Comparison of ENCODE assay signal across 16 mouse cellular contexts in genomic region chr3:122789544-122789943, GRCm38 (mm10).
"Had no signal": no experiment of that assay in that cellular context is flagged by ENCODE, and none has a peak within 500 bp of the region (broad histone marks: within the 10 kb centered on the region; RNA-seq: fewer than 3 reads in every experiment).

No protein-coding gene starts in this region.

- DNase-seq: retina, postnatal 1 day; right cerebral cortex, adult 18-20 months; right cerebral cortex, postnatal 14 days; right cerebral cortex, postnatal 25 days; right cerebral cortex, postnatal 4 days; spleen, adult 18-20 months; thymus, adult 18-20 months; thymus, adult 2 months; thymus, postnatal 14 days; thymus, postnatal 25 days; thymus, postnatal 36 days; thymus, postnatal 4 days had no signal

- H3K9me3 ChIP-seq: neural tube, embryonic 15.5 days; stomach, embryonic 15.5 days had no signal

- H3K9ac ChIP-seq: neural tube, embryonic 13.5 days; neural tube, embryonic 15.5 days; stomach, embryonic 15.5 days had no signal

- H3K4me2 ChIP-seq: neural tube, embryonic 13.5 days; neural tube, embryonic 15.5 days; stomach, embryonic 15.5 days had no signal

- H3K36me3 ChIP-seq: neural tube, embryonic 15.5 days had no signal

- H3K4me3 ChIP-seq: neural tube, embryonic 13.5 days; neural tube, embryonic 15.5 days; stomach, embryonic 15.5 days had no signal

- H3K27ac ChIP-seq: neural tube, embryonic 13.5 days; neural tube, embryonic 15.5 days; stomach, embryonic 15.5 days; stomach, postnatal 0 days had no signal

- H3K4me1 ChIP-seq: neural tube, embryonic 13.5 days; neural tube, embryonic 15.5 days; stomach, embryonic 15.5 days had no signal

- H3K27me3 ChIP-seq: neural tube, embryonic 13.5 days; neural tube, embryonic 15.5 days; stomach, embryonic 15.5 days had no signal
